28 mouse cellular contexts compared by ENCODE assay signal in genomic region chr1:35366559-35366958, GRCm38 (mm10).
"Had no signal": no experiment of that assay in that cellular context is flagged by ENCODE, and none has a peak within 500 bp of the region (broad histone marks: within the 10 kb centered on the region; RNA-seq: fewer than 3 reads in every experiment).

No protein-coding gene starts in this region.

- ATAC-seq: forebrain, embryonic 13.5 days; forebrain, embryonic 14.5 days; forebrain, embryonic 15.5 days; forebrain, embryonic 16.5 days; forebrain, postnatal 0 days had no signal

- H3K36me3 ChIP-seq: embryonic facial prominence, embryonic 10.5 days; embryonic facial prominence, embryonic 12.5 days; embryonic facial prominence, embryonic 13.5 days; embryonic facial prominence, embryonic 15.5 days; forebrain, embryonic 10.5 days; forebrain, embryonic 12.5 days; forebrain, embryonic 15.5 days had no signal

- H3K27me3 ChIP-seq: embryonic facial prominence, embryonic 12.5 days; embryonic facial prominence, embryonic 13.5 days; embryonic facial prominence, embryonic 15.5 days; forebrain, embryonic 12.5 days; forebrain, embryonic 13.5 days; forebrain, embryonic 15.5 days had no signal

- H3K9ac ChIP-seq: embryonic facial prominence, embryonic 12.5 days; embryonic facial prominence, embryonic 13.5 days; embryonic facial prominence, embryonic 15.5 days; forebrain, embryonic 12.5 days; forebrain, embryonic 13.5 days; forebrain, embryonic 15.5 days; forebrain, postnatal 0 days had no signal

- H3K4me1 ChIP-seq: embryonic facial prominence, embryonic 10.5 days; embryonic facial prominence, embryonic 12.5 days; embryonic facial prominence, embryonic 13.5 days; embryonic facial prominence, embryonic 15.5 days; forebrain, embryonic 10.5 days; forebrain, embryonic 12.5 days; forebrain, embryonic 13.5 days; forebrain, embryonic 15.5 days had no signal

- H3K27ac ChIP-seq: embryonic facial prominence, embryonic 10.5 days; embryonic facial prominence, embryonic 12.5 days; embryonic facial prominence, embryonic 13.5 days; embryonic facial prominence, embryonic 15.5 days; forebrain, embryonic 10.5 days; forebrain, embryonic 12.5 days; forebrain, embryonic 13.5 days; forebrain, embryonic 15.5 days; gastrocnemius, adult 2 months had no signal

- DNase-seq: cerebellum, adult 18-20 months; cerebellum, adult 2 months; cerebellum, adult 8-10 months; cerebellum, adult 9-10 months; cerebellum, adult 9-11 months; cerebellum, postnatal 10 days; cerebellum, postnatal 14 days; cerebellum, postnatal 25 days; cerebellum, postnatal 36 days; embryo, embryonic 11 days; forebrain, postnatal 0 days; gastrocnemius, adult 2 months; gastrocnemius, postnatal 10 days; gastrocnemius, postnatal 14 days; gastrocnemius, postnatal 25 days; gastrocnemius, postnatal 36 days; heart, adult 18-20 months had no signal

- H3K9me3 ChIP-seq: embryonic facial prominence, embryonic 10.5 days; embryonic facial prominence, embryonic 12.5 days; embryonic facial prominence, embryonic 13.5 days; embryonic facial prominence, embryonic 15.5 days; forebrain, embryonic 10.5 days; forebrain, embryonic 12.5 days; forebrain, embryonic 13.5 days; forebrain, embryonic 15.5 days had no signal

- H3K4me2 ChIP-seq: embryonic facial prominence, embryonic 12.5 days; embryonic facial prominence, embryonic 13.5 days; embryonic facial prominence, embryonic 15.5 days; forebrain, embryonic 12.5 days; forebrain, embryonic 13.5 days; forebrain, embryonic 15.5 days had no signal

- H3K4me3 ChIP-seq: embryonic facial prominence, embryonic 10.5 days; embryonic facial prominence, embryonic 12.5 days; embryonic facial prominence, embryonic 13.5 days; embryonic facial prominence, embryonic 15.5 days; erythroblast, embryonic 14.5 days; forebrain, embryonic 10.5 days; forebrain, embryonic 12.5 days; forebrain, embryonic 13.5 days; forebrain, embryonic 15.5 days; gastrocnemius, adult 2 months had no signal
